Mouse (Mus musculus): Measurements from ENCODE around the gene Mns1.

The Mns1 gene

GRCm38 (mm10) chr9:72479276-72479675, 41.5 kb downstream of the Mns1 start:
- no peak for DNase-seq

- no peak for DNase-seq
Observed at GRCm38 (mm10) chr9:72488523-72488922, 50.7 kb downstream of the Mns1 start.

GRCm38 (mm10) chr9:72489131-72489530, 51.3 kb downstream of the Mns1 start:
- DNase-seq = no peak

- peak; percentile 95 for DNase-seq
Observed at GRCm38 (mm10) chr9:72491559-72492193, 53.9 kb downstream of the Mns1 start.

GRCm38 (mm10) chr9:72492194-72492565, 54.4 kb downstream of the Mns1 start, which contains the start of gene Tex9:
TSS of gene Tex9 (minus strand) at chr9:72492212.
- no peak for DNase-seq

- DNase-seq = no peak
Observed at GRCm38 (mm10) chr9:72493465-72493864, 55.7 kb downstream of the Mns1 start.

GRCm38 (mm10) chr9:72493984-72494685, 56.3 kb downstream of the Mns1 start:
- peak; percentile 40 for DNase-seq

- no peak for DNase-seq
Observed at GRCm38 (mm10) chr9:72496691-72497090, 58.9 kb downstream of the Mns1 start.

- no peak for DNase-seq
Observed at GRCm38 (mm10) chr9:72497171-72497570, 59.4 kb downstream of the Mns1 start.

All from kidney, adult 9 months (tissue).